Mouse (Mus musculus) kidney, postnatal 4 days (tissue): Measurements from ENCODE around the gene Arl6ip5.
"Not testable (repeated sequence)": the region's sequence is repeated elsewhere in the genome, so short reads cannot be mapped to it uniquely, and the experiment has no call there.

Experiments used
- DNase-seq, 2 experiments: peaks; one replicate each; pipeline ENCODE4 v3.0.0; 2021; ENCODE audit warnings: mixed read lengths in 2 of 2

Arl6ip5 gene

GRCm38 (mm10) chr6:97224505-97224904, 14.0 kb downstream of the Arl6ip5 start:
- no peak for DNase-seq

- DNase-seq = no peak
These were observed 15.6 kb downstream of the Arl6ip5 start for GRCm38 (mm10) chr6:97226083-97226491.

- DNase-seq = no peak
These were observed 16.8 kb downstream of the Arl6ip5 start for GRCm38 (mm10) chr6:97227067-97227847.

- DNase-seq = no peak
These were observed 24.6 kb downstream of the Arl6ip5 start for GRCm38 (mm10) chr6:97234911-97235668.

- DNase-seq = no peak
These were observed 25.6 kb downstream of the Arl6ip5 start for GRCm38 (mm10) chr6:97236088-97236487.

GRCm38 (mm10) chr6:97239360-97239759, 28.9 kb downstream of the Arl6ip5 start:
- no peak for DNase-seq

GRCm38 (mm10) chr6:97240092-97240491, 29.6 kb downstream of the Arl6ip5 start:
- no peak for DNase-seq

GRCm38 (mm10) chr6:97242522-97242921, 32.0 kb downstream of the Arl6ip5 start:
- DNase-seq = no peak

- no peak for DNase-seq
These were observed 34.7 kb downstream of the Arl6ip5 start for GRCm38 (mm10) chr6:97245200-97245599.

- peak; percentile 65 to 71 for DNase-seq
These were observed 40.5 kb downstream of the Arl6ip5 start for GRCm38 (mm10) chr6:97250966-97251365.

- peak in 1 of 2 experiments; percentile 17 for DNase-seq
These were observed 41.6 kb downstream of the Arl6ip5 start for GRCm38 (mm10) chr6:97252086-97252485.

- DNase-seq = peak in 1 of 2 experiments; percentile 8
These were observed 42.3 kb downstream of the Arl6ip5 start, which contains the start of gene Lmod3 for GRCm38 (mm10) chr6:97252711-97253221. Lmod3 (minus strand) TSS chr6:97252759.

GRCm38 (mm10) chr6:97258489-97258888, 48.0 kb downstream of the Arl6ip5 start:
- no peak for DNase-seq

- not testable (repeated sequence) for DNase-seq
These were observed 49.4 kb downstream of the Arl6ip5 start for GRCm38 (mm10) chr6:97259926-97260325.

- no peak for DNase-seq
These were observed 51.7 kb downstream of the Arl6ip5 start for GRCm38 (mm10) chr6:97262229-97262628.

GRCm38 (mm10) chr6:97263750-97264149, 53.3 kb downstream of the Arl6ip5 start:
- DNase-seq = not testable (repeated sequence)

- no peak for DNase-seq
These were observed 54.8 kb downstream of the Arl6ip5 start for GRCm38 (mm10) chr6:97265240-97265639.

- no peak for DNase-seq
These were observed 55.2 kb downstream of the Arl6ip5 start for GRCm38 (mm10) chr6:97265705-97266104.

- no peak for DNase-seq
These were observed 56.2 kb downstream of the Arl6ip5 start for GRCm38 (mm10) chr6:97266661-97267060.

GRCm38 (mm10) chr6:97267132-97267531, 56.6 kb downstream of the Arl6ip5 start:
- no peak for DNase-seq

GRCm38 (mm10) chr6:97269596-97269995, 59.1 kb downstream of the Arl6ip5 start:
- no peak for DNase-seq

GRCm38 (mm10) chr6:97272349-97272748, 61.9 kb downstream of the Arl6ip5 start:
- DNase-seq = no peak

GRCm38 (mm10) chr6:97273058-97273710, 62.7 kb downstream of the Arl6ip5 start:
- no peak for DNase-seq
